ENCODE assay signal across 20 mouse cellular contexts in the genomic region with DNA sequence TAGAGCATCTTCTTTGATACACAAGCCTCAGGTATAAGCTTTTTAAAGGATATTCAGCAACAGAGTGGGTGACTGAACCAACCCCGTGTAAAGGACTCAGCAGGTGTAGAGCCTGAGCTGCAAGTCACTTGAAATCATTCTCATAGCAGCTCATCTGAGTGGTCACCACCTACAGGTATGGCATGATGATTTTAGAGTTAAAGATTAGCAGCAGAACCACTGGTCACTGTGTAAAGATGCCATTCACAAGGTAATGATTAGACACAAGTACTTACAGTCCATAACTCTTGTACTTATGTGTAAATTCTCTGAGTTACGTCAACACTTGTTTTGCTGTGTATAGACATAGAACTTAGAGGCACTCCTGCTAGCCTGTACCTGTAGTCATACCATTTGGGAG.
"Had no signal": no experiment of that assay in that cellular context is flagged by ENCODE, and none has a peak within 500 bp of the region (broad histone marks: within the 10 kb centered on the region; RNA-seq: fewer than 3 reads in every experiment).

No protein-coding gene starts in this region.

- H3K9me3 ChIP-seq: kidney, embryonic 15.5 days; limb, embryonic 12.5 days; limb, embryonic 15.5 days; megakaryocyte, embryonic 14.5 days; midbrain, embryonic 10.5 days; midbrain, embryonic 13.5 days; neural tube, embryonic 13.5 days had no signal

- H3K27ac ChIP-seq: hindbrain, postnatal 0 days; kidney, embryonic 15.5 days; limb, embryonic 12.5 days; limb, embryonic 15.5 days; midbrain, embryonic 10.5 days; midbrain, embryonic 13.5 days; neural tube, embryonic 13.5 days had no signal

- H3K4me1 ChIP-seq: kidney, embryonic 15.5 days; megakaryocyte, embryonic 14.5 days had no signal

- H3K4me3 ChIP-seq: kidney, embryonic 15.5 days; limb, embryonic 12.5 days; limb, embryonic 15.5 days; megakaryocyte, embryonic 14.5 days; midbrain, embryonic 10.5 days; midbrain, embryonic 13.5 days; myocyte; neural tube, embryonic 13.5 days had no signal

- H3K36me3 ChIP-seq: kidney, embryonic 15.5 days; limb, embryonic 12.5 days; limb, embryonic 15.5 days; midbrain, embryonic 10.5 days; midbrain, embryonic 13.5 days; neural tube, embryonic 13.5 days had no signal

- DNase-seq: kidney, adult 8-10 months; kidney, postnatal 36 days; left cerebral cortex, postnatal 4 days; lung, adult 2 months; lung, postnatal 36 days; retina, postnatal 1 day; thymus, adult 18-20 months; thymus, postnatal 36 days had no signal

- H3K27me3 ChIP-seq: kidney, embryonic 15.5 days; limb, embryonic 12.5 days; limb, embryonic 15.5 days; midbrain, embryonic 13.5 days; neural tube, embryonic 13.5 days had no signal

- H3K4me2 ChIP-seq: kidney, embryonic 15.5 days; limb, embryonic 12.5 days; limb, embryonic 15.5 days; midbrain, embryonic 13.5 days; neural tube, embryonic 13.5 days had no signal

- H3K9ac ChIP-seq: kidney, embryonic 15.5 days; limb, embryonic 12.5 days; limb, embryonic 15.5 days; midbrain, embryonic 13.5 days; neural tube, embryonic 13.5 days had no signal

- ATAC-seq: hindbrain, postnatal 0 days; inflammation-experienced regulatory T-cells, adult 6 months; intestine, embryonic 16.5 days; midbrain, embryonic 13.5 days; midbrain, embryonic 16.5 days had no signal
